Mouse (Mus musculus): ENCODE results near the gene Nsun7.

DNA sequence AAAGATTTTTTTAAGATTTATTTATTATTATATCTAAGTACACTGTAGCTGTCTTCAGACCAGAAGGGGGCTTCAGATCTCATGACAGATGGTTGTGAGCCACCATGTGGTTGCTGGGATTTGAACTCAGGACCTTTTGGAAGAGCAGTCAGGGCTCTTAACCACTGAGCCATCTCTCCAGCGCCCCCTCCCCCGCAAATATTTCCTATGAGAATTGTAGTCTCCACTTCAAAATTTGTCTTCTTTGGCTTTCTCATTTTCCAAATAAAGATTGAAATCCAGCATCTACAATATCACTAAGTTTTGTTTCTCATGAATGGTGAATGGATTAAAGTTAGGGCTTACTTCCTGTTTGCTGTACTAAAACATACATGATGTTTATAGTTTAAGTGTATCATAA lies 2.8 kb downstream of the Nsun7 start:
- TF ChIP-seq POLR2A (IDR thresholded peaks at IDR 0.05; ENCODE audit: insufficient read depth, low read depth, low read length) (no peak), CTCF (IDR thresholded peaks at IDR 0.05; ENCODE audit: insufficient read depth, low read depth, low read length) (no peak)

All from olfactory bulb, adult 2 months (tissue).